Comparison of ENCODE assay signal across 9 mouse cellular contexts in the genomic region with DNA sequence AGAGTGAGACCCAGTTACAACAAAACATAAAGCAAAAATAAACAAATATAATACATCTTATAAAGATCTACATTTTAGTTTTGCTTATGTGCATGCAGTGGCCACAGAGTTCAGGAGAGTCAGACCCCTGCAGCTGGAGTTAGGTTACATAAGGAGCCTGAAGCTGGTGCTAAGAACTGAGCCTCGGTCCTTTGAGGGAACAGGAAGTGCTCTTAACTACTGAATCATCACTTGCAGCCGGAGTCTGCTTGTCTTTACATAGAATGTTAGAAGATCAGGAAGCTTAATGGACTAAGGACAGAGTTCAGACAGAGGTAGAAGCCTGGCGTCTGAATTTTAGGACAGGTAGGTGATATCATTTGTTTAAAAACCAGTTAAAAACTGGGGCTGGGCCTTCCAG. TPM values are rescaled to one million over a fixed set of nuclear protein-coding genes. Genes with fewer than 3 reads are reported as not detected.
A peak's percentile ranks its signal among the peaks of the same experiment; 100 is the strongest.
DNase-seq lines count a peak whose midpoint lies in the region; ATAC-seq and TF ChIP-seq lines count a peak whose summit lies in the region.
"Had no signal": no experiment of that assay in that cellular context is flagged by ENCODE, and none has a peak within 500 bp of the region (broad histone marks: within the 10 kb centered on the region; RNA-seq: fewer than 3 reads in every experiment).

No protein-coding gene starts in this region.

- peak overlapping the region; percentile 62; the same call in 1 of the 2 replicates for H3K9ac ChIP-seq in liver, adult 2 months (ENCODE audit: low read depth, low read length)
- peak overlapping the region; percentile 35; the same call in 1 of the 2 replicates for H3K9ac ChIP-seq in hindbrain, embryonic 13.5 days
- no peak overlapping the region for H3K9ac ChIP-seq in midbrain, embryonic 14.5 days (replicated peaks; ENCODE audit: low read length)

- 8% methylated on average over 3 of the region's 3 CpGs for WGBS in liver, adult 2 months
- WGBS in hindbrain, embryonic 13.5 days = 59% methylated on average over 3 of the region's 3 CpGs
- WGBS in midbrain, embryonic 14.5 days = 42% methylated on average over 3 of the region's 3 CpGs

- no peaks in the 10 kb centered on the region; the same call in 1 of the 2 replicates for H3K79me2 ChIP-seq in liver, adult 2 months (ENCODE audit: control insufficient read depth, insufficient read depth, low read length)

- ATAC-seq in hindbrain, embryonic 13.5 days (ENCODE audit: low FRiP score) = no peak
- ATAC-seq in midbrain, embryonic 14.5 days (ENCODE audit: low FRiP score, low TSS enrichment) = no peak

- H3K27ac ChIP-seq in liver, adult 2 months (replicated peaks; ENCODE audit: insufficient read depth, low read depth, low read length) = peak overlapping the region; percentile 91
- peak overlapping the region; percentile 78; the same call in 1 of the 2 replicates for H3K27ac ChIP-seq in cortical plate, adult 2 months (ENCODE audit: insufficient read depth, low read length)
- H3K27ac ChIP-seq in hindbrain, embryonic 13.5 days = peak overlapping the region; percentile 71
- H3K27ac ChIP-seq in midbrain, embryonic 14.5 days (replicated peaks; ENCODE audit: low read depth, low read length) = peak overlapping the region; percentile 62

- H3K9me3 ChIP-seq in hindbrain, embryonic 13.5 days = no peaks in the 10 kb centered on the region
- H3K9me3 ChIP-seq in midbrain, embryonic 14.5 days (ENCODE audit: control insufficient read depth, low read length) = no peaks in the 10 kb centered on the region

- peak overlapping the region; percentile 46 for H3K4me2 ChIP-seq in hindbrain, embryonic 13.5 days
- H3K4me2 ChIP-seq in midbrain, embryonic 14.5 days (ENCODE audit: low read length) = peak overlapping the region; percentile 33

- no peak for DNase-seq in liver, adult 2 months (ENCODE audit: extremely low read depth, low read depth, low spot score)
- no peak for DNase-seq in liver
- DNase-seq in midbrain, embryonic 14.5 days = no peak
- no peak for DNase-seq in thymus, postnatal 10 days (ENCODE audit: low spot score in 2 of 2)
- DNase-seq in right cerebral cortex, postnatal 14 days = no peak
- DNase-seq in ovary, postnatal 10 days (ENCODE audit: low spot score) = no peak

- peak overlapping the region; percentile 16; the same call in 1 of the 2 replicates for H3K4me3 ChIP-seq in liver, adult 2 months (ENCODE audit: insufficient read depth, low read depth, low read length)
- H3K4me3 ChIP-seq in cortical plate, adult 2 months (ENCODE audit: insufficient read depth, low read length) = no peak overlapping the region
- 0 out of 2 replicates have a peak overlapping the region, but pooled peaks have one; percentile 23 for H3K4me3 ChIP-seq in hindbrain, embryonic 13.5 days
- H3K4me3 ChIP-seq in midbrain, embryonic 14.5 days (replicated peaks; ENCODE audit: low read depth, low read length) = no peak overlapping the region

- peaks cover 18% of the 10 kb centered on the region for H3K36me3 ChIP-seq in liver, adult 2 months (ENCODE audit: control insufficient read depth, insufficient read depth, low read length)
- H3K36me3 ChIP-seq in hindbrain, embryonic 13.5 days = peaks cover 3% of the 10 kb centered on the region; the same call in 1 of the 2 replicates
- H3K36me3 ChIP-seq in midbrain, embryonic 14.5 days (ENCODE audit: control insufficient read depth, insufficient read depth, low read length) = no peaks in the 10 kb centered on the region

- no peak for TF ChIP-seq CTCF in liver, adult 2 months (IDR thresholded peaks at IDR 0.05; ENCODE audit: low read depth, low read length)
- TF ChIP-seq CTCF in cortical plate, adult 2 months (IDR thresholded peaks at IDR 0.05; ENCODE audit: extremely low read depth, insufficient read depth, low read length) = no peak

- no peak for TF ChIP-seq POLR2A in liver, adult 2 months (IDR thresholded peaks at IDR 0.05; ENCODE audit: extremely low read depth, insufficient read depth, low read length)
- no peak for TF ChIP-seq POLR2A in cortical plate, adult 2 months (IDR thresholded peaks at IDR 0.05; ENCODE audit: extremely low read depth, insufficient read depth, low read length)

- peaks cover 13% of the 10 kb centered on the region for H3K4me1 ChIP-seq in liver, adult 2 months (ENCODE audit: control insufficient read depth, insufficient read depth, low read length)
- H3K4me1 ChIP-seq in cortical plate, adult 2 months (ENCODE audit: control insufficient read depth, insufficient read depth, low read length) = peaks cover 1% of the 10 kb centered on the region; the same call in 1 of the 2 replicates
- peaks cover 34% of the 10 kb centered on the region for H3K4me1 ChIP-seq in hindbrain, embryonic 13.5 days (replicated peaks)
- H3K4me1 ChIP-seq in midbrain, embryonic 14.5 days (ENCODE audit: control insufficient read depth, insufficient read depth, low read length) = peaks cover 22% of the 10 kb centered on the region

- H3K27me3 ChIP-seq in liver, adult 2 months (ENCODE audit: control insufficient read depth, insufficient read depth, low read length) = no peaks in the 10 kb centered on the region
- H3K27me3 ChIP-seq in hindbrain, embryonic 13.5 days = no peaks in the 10 kb centered on the region
- no peaks in the 10 kb centered on the region for H3K27me3 ChIP-seq in midbrain, embryonic 14.5 days (ENCODE audit: control insufficient read depth, insufficient read depth, low read length)

RNA-seq across cellular contexts. Expression of a gene that starts 3.8 kb away (rescaled TPM):
- total RNA-seq in liver, adult 2 months (2014; rRNA removed) = 23.0 and 28.1 TPM in 2 replicates
- polyA plus RNA-seq in liver, adult 2 months (2012; rRNA removed) = 20.6 and 21.5 TPM in 2 replicates
- polyA plus RNA-seq in cortical plate, adult 2 months (2012; rRNA removed) = 8.4 and 10.1 TPM in 2 replicates
- 20.0 and 23.5 TPM in 2 replicates for polyA plus RNA-seq in hindbrain, embryonic 13.5 days (2015; fragmentation: Nextera tagmentation; extraction: Ambion mirVana)
- polyA plus RNA-seq in midbrain, embryonic 14.5 days (2014; fragmentation: Nextera tagmentation; extraction: Ambion mirVana) = 6.4 and 11.6 TPM in 2 replicates

RNA-seq across cellular contexts. Expression of a gene that starts 11.2 kb away (rescaled TPM):
- total RNA-seq in liver, adult 2 months (2014; rRNA removed) = not detected in 2 replicates
- polyA plus RNA-seq in liver, adult 2 months (2012; rRNA removed) = not detected in 2 replicates
- polyA plus RNA-seq in cortical plate, adult 2 months (2012; rRNA removed) = not detected in 2 replicates
- not detected in 2 replicates for polyA plus RNA-seq in hindbrain, embryonic 13.5 days (2015; fragmentation: Nextera tagmentation; extraction: Ambion mirVana)
- not detected in 2 replicates for polyA plus RNA-seq in midbrain, embryonic 14.5 days (2014; fragmentation: Nextera tagmentation; extraction: Ambion mirVana)
- total RNA-seq: gastrocnemius, adult 18-20 months had no signal

RNA-seq across cellular contexts. Expression of a gene that starts 12.3 kb away (rescaled TPM):
- total RNA-seq in liver, adult 2 months (2014; rRNA removed) = 2.5 and 3.4 TPM in 2 replicates
- 20.9 and 27.7 TPM in 2 replicates for polyA plus RNA-seq in liver, adult 2 months (2012; rRNA removed)
- polyA plus RNA-seq in cortical plate, adult 2 months (2012; rRNA removed) = 4.2 and 4.8 TPM in 2 replicates
- polyA plus RNA-seq in hindbrain, embryonic 13.5 days (2015; fragmentation: Nextera tagmentation; extraction: Ambion mirVana) = 1.3 and 1.4 TPM in 2 replicates
- 0.78 and 1.6 TPM in 2 replicates for polyA plus RNA-seq in midbrain, embryonic 14.5 days (2014; fragmentation: Nextera tagmentation; extraction: Ambion mirVana)

RNA-seq across cellular contexts. Expression of a gene that starts 14.3 kb away (rescaled TPM):
- total RNA-seq in liver, adult 2 months (2014; rRNA removed) = 0.92 and 2.7 TPM in 2 replicates
- 0.20 and 0.22 TPM in 2 replicates for polyA plus RNA-seq in liver, adult 2 months (2012; rRNA removed)
- 1.1 and 1.8 TPM in 2 replicates for polyA plus RNA-seq in cortical plate, adult 2 months (2012; rRNA removed)
- 27.1 and 29.6 TPM in 2 replicates for polyA plus RNA-seq in hindbrain, embryonic 13.5 days (2015; fragmentation: Nextera tagmentation; extraction: Ambion mirVana)
- polyA plus RNA-seq in midbrain, embryonic 14.5 days (2014; fragmentation: Nextera tagmentation; extraction: Ambion mirVana) = 11.3 and 21.5 TPM in 2 replicates

RNA-seq across cellular contexts. Expression of a gene that starts 32.3 kb away (rescaled TPM):
- 11.5 and 12.1 TPM in 2 replicates for total RNA-seq in liver, adult 2 months (2014; rRNA removed)
- polyA plus RNA-seq in liver, adult 2 months (2012; rRNA removed) = 16.6 and 18.9 TPM in 2 replicates
- 23.3 and 24.1 TPM in 2 replicates for polyA plus RNA-seq in cortical plate, adult 2 months (2012; rRNA removed)
- polyA plus RNA-seq in hindbrain, embryonic 13.5 days (2015; fragmentation: Nextera tagmentation; extraction: Ambion mirVana) = 18.9 and 20.1 TPM in 2 replicates
- polyA plus RNA-seq in midbrain, embryonic 14.5 days (2014; fragmentation: Nextera tagmentation; extraction: Ambion mirVana) = 16.9 and 21.4 TPM in 2 replicates

Comparison
In these comparisons a context has a peak if more than half of its experiments do, and no peak if none do; other contexts are left out.
1. H3K4me3 ChIP-seq: peak in liver, adult 2 months (single experiment) and hindbrain, embryonic 13.5 days (single experiment); none in cortical plate, adult 2 months (single experiment) and midbrain, embryonic 14.5 days (single experiment).
2. Peak in every context shown above with its lines, with median percentiles within 50 percentile points of each other: H3K27ac ChIP-seq.